Mouse (Mus musculus) large intestine, adult 2 months (tissue): ENCODE results near the gene Nmrk1. TPM values are rescaled to one million over a fixed set of nuclear protein-coding genes. Genes with fewer than 3 reads are reported as not detected.

ENCODE experiments used
- DNase-seq: peaks from one replicate; pipeline ENCODE4 v3.0.0-alpha.2; 2012; ENCODE audit warnings: low read depth, low spot score
- WGBS: fragments of 180-500 bp; shearing (Covaris S2); methylation state at CpG from one replicate; pipeline ENCODE4 v1.1.7; 2018; 5-methylcytosine and 5-hydroxymethylcytosine counted together
- polyA plus RNA-seq: library from polyadenylated mRNA; depleted of rRNA; stranded (reverse); fragments of >200 nt; gene quantifications from 2 replicates; pipeline ENCODE4 v1.2.3, GENCODE M21; 2012

The Nmrk1 gene
- polyA plus RNA-seq, 1 experiment, result 4.9 TPM

- no peak for DNase-seq
- 50% methylated on average over 9 of the region's 9 CpGs for WGBS
These were observed 16.2 kb downstream of the Nmrk1 start for GRCm38 (mm10) chr19:18647775-18648557.

DNA sequence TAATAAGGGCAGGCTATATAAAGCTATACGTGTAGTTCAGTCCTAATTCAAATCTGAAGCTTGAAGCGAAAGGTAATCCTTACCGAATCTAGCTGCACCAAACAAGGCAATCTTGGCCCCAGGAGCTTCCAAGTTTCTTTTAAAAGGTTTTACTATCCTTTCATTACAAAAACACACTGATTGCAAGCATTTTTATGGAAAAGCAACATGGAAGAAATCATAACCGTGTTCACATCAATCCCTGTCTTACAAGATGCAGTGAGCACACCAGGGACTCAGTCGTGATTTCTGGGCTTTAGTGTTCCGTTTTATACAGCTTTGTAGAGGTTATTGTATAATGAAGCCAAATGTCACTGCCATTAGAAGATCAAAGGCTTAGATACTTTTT lies 16.8 kb downstream of the Nmrk1 start:
- WGBS, result 67% methylated on average over 6 of the region's 6 CpGs

DNA sequence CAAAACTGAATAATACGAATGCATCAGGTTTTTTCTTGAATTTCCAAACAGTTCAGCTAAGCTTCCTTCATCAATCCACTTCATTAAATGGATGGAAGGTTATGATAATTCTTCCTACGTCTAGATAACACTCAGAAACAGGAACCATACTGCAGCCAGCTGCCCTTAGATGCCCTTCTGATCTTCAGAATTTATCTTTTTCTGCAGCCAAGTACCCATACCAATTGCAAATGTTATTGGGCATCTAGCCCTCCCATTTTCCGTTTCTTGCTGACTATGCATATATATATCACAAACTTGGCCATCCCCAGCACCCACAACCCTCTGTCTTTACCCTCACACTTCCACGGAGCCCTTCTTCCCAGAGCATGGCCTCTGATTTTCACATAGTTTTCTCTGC lies 18.2 kb downstream of the Nmrk1 start:
- 82% methylated on average over 4 of the region's 4 CpGs for WGBS
- DNase-seq, result no peak

More for the DNA sequence above, 16.8 kb downstream of the Nmrk1 start:
- DNase-seq, result no peak

- WGBS, result 86% methylated on average over 6 of the region's 6 CpGs
- no peak for DNase-seq
These were observed 18.7 kb downstream of the Nmrk1 start for GRCm38 (mm10) chr19:18650473-18650872.

GRCm38 (mm10) chr19:18652592-18652991 lies 20.8 kb downstream of the Nmrk1 start:
- 59% methylated on average over 4 of the region's 4 CpGs for WGBS
- DNase-seq, result no peak

GRCm38 (mm10) chr19:18653058-18653457 lies 21.3 kb downstream of the Nmrk1 start:
- WGBS, result 71% methylated on average over 6 of the region's 6 CpGs
- DNase-seq, result no peak

DNA sequence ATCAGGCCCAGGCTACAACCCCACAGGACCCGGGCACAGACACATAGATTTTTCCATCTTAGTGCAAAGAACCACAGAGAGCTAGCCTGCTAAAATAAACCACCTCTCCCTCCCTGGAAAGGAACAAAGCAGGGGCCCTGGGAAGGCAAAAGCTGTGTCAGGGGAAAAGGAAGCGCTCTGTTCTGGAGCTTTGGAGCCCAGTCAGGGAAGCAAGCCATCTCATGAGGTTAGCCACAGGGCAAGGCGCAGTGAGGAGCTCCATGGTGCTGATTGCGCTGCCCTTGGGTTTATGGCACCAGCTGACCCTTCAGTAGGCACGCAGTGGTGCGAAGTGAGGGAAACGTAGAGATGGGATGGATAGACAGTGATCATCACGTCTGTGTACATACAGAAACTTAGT lies 22.6 kb downstream of the Nmrk1 start:
- no peak for DNase-seq
- WGBS, result 83% methylated on average over 8 of the region's 8 CpGs

- 66% methylated on average over 5 of the region's 5 CpGs for WGBS
- no peak for DNase-seq
These were observed 23.2 kb downstream of the Nmrk1 start for GRCm38 (mm10) chr19:18654984-18655383.

DNA sequence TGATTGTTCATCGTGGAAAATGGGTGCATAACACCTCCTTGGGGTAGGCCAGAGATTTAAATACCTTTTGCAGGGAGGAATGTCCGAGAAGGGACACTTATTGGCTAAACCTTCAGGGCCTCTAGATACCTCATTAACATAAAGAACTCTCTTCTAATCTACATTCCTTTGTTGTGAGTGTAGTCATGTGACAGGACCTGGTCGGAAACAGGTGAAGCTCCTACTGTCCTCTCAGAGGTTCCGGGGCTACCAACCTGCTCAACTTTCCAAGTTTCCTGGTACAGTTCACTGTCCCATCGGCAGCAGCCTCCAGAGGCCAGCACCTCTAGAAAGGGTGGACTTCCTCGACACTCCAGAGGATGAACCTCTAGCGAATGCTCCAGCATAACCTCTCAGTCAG lies 24.2 kb downstream of the Nmrk1 start:
- no peak for DNase-seq
- WGBS, result 78% methylated on average over 7 of the region's 7 CpGs

- 48% methylated on average over 4 of the region's 4 CpGs for WGBS
- no peak for DNase-seq
These were observed 26.7 kb downstream of the Nmrk1 start for GRCm38 (mm10) chr19:18658473-18658872.

DNA sequence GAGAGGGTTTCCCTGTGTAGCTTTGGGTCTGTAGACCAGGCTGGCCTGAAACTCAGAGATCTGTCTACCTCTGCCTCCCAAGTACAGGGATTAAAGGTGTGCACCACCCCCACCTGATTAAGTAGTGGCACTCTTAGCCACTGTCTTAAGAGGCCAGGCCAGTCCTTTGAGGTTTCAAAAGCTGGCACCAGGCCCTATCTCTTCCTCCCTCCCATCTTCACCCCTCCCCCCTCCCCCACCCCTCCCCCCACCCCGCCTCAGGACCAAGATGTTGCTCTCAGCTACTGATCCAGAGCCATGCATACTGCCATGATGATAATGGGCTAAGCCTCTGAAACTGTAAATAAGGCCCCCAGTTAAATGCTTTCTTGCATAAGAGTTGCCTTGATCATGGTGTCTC lies 27.6 kb downstream of the Nmrk1 start:
- no peak for DNase-seq
- 57% methylated on average over 1 of the region's 1 CpGs for WGBS

DNA sequence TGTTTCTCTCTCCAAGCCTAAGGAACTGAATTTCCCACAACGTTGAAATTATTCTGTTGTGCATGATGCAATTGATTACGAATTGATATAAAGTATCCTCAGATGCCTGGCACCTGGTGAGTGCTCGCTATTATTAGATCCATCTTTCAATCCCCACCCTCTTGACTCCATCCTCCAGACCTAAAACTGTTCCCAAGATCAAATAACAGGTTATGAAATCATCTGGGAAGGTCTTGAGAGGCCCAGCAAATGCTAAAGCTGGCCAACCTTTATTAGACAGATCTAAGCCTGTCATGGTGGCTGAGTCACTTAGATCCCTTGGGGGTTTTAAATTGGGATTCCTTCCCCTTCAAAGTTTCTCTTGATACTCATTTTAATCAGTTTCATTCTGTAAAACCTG lies 28.7 kb downstream of the Nmrk1 start:
- no peak for DNase-seq
- 84% methylated on average over 3 of the region's 3 CpGs for WGBS

DNA sequence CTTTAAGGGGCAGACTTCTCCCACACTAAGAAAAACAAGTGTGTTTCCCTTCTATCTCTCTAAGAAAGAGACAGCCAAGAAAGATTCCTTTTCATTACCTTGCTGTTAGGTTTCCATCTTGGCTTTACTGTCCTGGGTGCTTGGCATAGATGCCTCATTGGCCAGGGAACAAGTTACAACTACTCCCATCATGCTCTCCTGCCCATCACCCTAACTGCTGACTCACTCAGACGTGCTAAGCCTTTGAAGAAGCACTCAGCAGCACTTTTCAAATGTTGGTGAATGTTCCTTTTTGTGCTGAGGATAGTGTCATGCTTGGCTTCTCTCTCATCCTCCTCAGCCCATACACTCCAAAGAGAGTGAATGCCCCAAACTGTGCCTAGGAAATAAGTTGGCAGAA lies 29.9 kb downstream of the Nmrk1 start:
- DNase-seq, result no peak
- WGBS, result 35% methylated on average over 1 of the region's 1 CpGs

GRCm38 (mm10) chr19:18663904-18664303 lies 32.2 kb downstream of the Nmrk1 start:
- no peak for DNase-seq
- 37% methylated on average over 2 of the region's 2 CpGs for WGBS

DNA sequence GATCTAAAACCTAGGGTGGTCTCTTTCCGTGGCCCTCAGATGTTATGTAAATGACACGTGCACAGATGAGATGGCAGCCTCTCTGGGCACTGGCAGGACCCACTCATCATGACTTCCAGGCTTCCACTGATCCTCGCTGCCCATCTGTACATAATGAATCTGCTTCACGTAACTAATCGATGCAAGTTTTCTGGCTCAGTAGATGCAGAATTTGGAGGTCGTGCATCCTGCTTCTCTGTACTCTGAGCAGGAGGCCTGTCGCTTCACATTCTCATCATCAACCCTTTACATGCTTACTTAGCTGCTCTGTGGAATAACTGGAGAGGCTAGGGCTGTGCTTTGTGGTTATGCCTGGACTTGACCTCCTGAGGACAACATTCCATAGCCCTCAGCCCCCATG lies 35.2 kb downstream of the Nmrk1 start:
- WGBS, result 90% methylated on average over 7 of the region's 7 CpGs
- DNase-seq, result no peak

DNA sequence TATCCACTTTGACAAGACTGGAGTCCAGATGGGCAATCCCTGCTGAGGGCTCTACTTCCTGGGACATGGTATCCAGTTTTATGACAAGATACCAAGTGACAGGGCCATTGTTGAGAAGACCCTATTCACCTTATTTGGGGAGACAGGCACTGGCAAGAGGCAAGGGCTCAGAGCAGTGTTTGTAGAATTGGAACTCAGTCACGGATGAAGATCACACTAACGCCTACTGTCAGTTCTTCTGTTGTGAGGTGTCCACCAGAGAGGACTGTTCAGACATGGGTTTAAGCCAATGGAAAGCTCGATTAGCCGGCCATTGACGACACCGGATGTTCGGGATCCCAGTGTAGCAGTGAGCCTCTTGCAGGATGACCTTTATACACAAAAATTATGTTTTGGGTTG lies 37.8 kb downstream of the Nmrk1 start:
- 93% methylated on average over 7 of the region's 7 CpGs for WGBS
- DNase-seq, result no peak

- under 1% methylated on average over 57 of the region's 58 CpGs for WGBS
- peak; percentile 90 for DNase-seq
These were observed 38.9 kb downstream of the Nmrk1 start, which contains the start of gene Carnmt1 for GRCm38 (mm10) chr19:18670608-18671007. Gene Carnmt1, plus strand, starts transcription at chr19:18670764.

DNA sequence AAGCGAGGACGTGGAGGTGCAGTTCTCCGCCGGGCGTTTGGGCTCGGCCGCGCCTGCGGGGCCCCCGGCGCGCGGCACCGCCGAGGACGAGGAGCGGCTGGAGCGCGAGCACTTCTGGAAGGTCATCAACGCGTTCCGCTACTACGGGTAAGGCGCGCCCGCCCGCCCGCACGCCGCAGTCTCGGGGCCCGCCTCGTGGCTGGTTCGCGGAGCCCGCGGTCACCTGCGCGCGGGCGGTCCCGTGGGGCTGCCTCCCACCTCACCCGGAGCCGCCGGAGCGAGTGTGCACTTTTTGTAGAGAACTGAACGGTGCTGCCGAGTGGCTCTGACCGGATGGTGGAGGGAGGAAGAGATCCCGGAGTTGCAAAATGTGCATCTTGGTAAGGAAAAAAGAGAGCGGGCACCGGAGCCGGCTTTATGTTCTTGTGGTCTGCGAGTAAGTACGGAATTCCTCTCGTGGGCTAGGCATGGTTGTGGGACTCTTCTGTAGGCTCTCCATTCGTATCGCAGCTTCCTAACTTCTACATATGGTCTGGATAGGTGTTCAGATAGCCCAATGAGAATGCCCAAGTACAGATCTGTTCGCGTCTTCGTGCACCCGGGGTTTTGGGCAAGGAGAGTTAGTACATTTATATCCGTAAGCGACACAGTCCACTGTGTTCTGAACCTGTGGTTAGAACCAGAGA lies 39.4 kb downstream of the Nmrk1 start:
- 1% methylated on average over 60 of the region's 64 CpGs for WGBS
- DNase-seq, result no peak

GRCm38 (mm10) chr19:18672498-18672897 lies 40.7 kb downstream of the Nmrk1 start:
- 42% methylated on average over 3 of the region's 3 CpGs for WGBS
- no peak for DNase-seq

DNA sequence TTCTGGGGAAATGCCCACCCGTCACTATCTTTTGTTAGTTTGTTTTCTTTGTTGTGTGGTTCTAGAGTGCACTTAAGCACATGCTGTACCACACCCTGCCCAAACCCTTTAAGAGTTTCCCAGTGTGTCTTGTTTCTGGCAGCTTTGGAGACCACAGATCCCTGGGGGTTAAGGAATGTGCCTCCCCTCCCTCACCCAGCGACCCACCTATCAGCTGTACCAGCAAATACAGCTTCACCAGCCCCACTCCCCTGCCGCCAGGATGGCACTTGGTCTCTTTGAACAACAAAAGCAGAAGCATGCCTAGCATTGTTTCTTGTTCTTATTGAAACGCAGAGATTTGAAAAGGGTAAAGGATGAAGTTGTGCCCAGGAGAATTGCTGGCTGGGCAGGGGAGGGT lies 41.4 kb downstream of the Nmrk1 start:
- DNase-seq, result no peak
- WGBS, result 77% methylated on average over 4 of the region's 4 CpGs

GRCm38 (mm10) chr19:18682142-18682541 lies 50.4 kb downstream of the Nmrk1 start:
- no peak for DNase-seq
- 67% methylated on average over 4 of the region's 4 CpGs for WGBS
